Mouse (Mus musculus) cortical plate, adult 2 months (tissue): ENCODE measurements around the gene Gen1.

Experiments
- CTCF ChIP-seq: fragments of 200-500 bp; IDR thresholded peaks from 2 replicates; pipeline ENCODE4 v1.5.1; 2011; ENCODE audit warnings: mild to moderate bottlenecking, control low read depth, low read length; ENCODE audit not compliant: insufficient read depth; ENCODE audit errors: extremely low read depth
- POLR2A ChIP-seq: fragments of 200-500 bp; IDR thresholded peaks from 2 replicates; pipeline ENCODE4 v1.6.1; 2011; ENCODE audit warnings: mild to moderate bottlenecking, low read length, control low read depth; ENCODE audit not compliant: insufficient read depth; ENCODE audit errors: extremely low read depth

GRCm38 (mm10) chr12:11214776-11215175 is 50.8 kb downstream of the Gen1 start:
- TF ChIP-seq POLR2A (no peak), CTCF (no peak)
